Mouse (Mus musculus) embryo, embryonic 9.5 days (tissue): Measurements from ENCODE around the gene Acp5.
A peak's percentile ranks its signal among the peaks of the same experiment; 100 is the strongest.
"Not testable (repeated sequence)": the region's sequence is repeated elsewhere in the genome, so short reads cannot be mapped to it uniquely, and the experiment has no call there.

Source experiments
- DNase-seq: peaks from one replicate; pipeline ENCODE4 v3.0.0-alpha.2; 2017; ENCODE audit errors: extremely low spot score

The Acp5 gene

GRCm38 (mm10) chr9:22135644-22136390, at the start of gene Acp5:
TSS of gene Acp5 (minus strand) at chr9:22135711.
- no peak for DNase-seq

GRCm38 (mm10) chr9:22172318-22172717, 36.8 kb upstream of the Acp5 start:
- DNase-seq, result no peak

- no peak for DNase-seq
Observed at GRCm38 (mm10) chr9:22169327-22169726, 33.8 kb upstream of the Acp5 start.

GRCm38 (mm10) chr9:22167751-22168150, 32.2 kb upstream of the Acp5 start:
- no peak for DNase-seq

- DNase-seq, result no peak
Observed at GRCm38 (mm10) chr9:22166686-22167085, 31.2 kb upstream of the Acp5 start.

- no peak for DNase-seq
Observed at GRCm38 (mm10) chr9:22165964-22166363, 30.5 kb upstream of the Acp5 start.

GRCm38 (mm10) chr9:22164711-22165668, 29.5 kb upstream of the Acp5 start:
- DNase-seq, result peak; percentile 63

GRCm38 (mm10) chr9:22162912-22163311, 27.4 kb upstream of the Acp5 start:
- DNase-seq, result no peak

GRCm38 (mm10) chr9:22162305-22162704, 26.8 kb upstream of the Acp5 start:
- DNase-seq, result no peak

- DNase-seq, result no peak
Observed at GRCm38 (mm10) chr9:22161299-22161698, 25.8 kb upstream of the Acp5 start.

- DNase-seq, result no peak
Observed at GRCm38 (mm10) chr9:22157516-22158265, 22.2 kb upstream of the Acp5 start.

- peak; percentile 99 for DNase-seq
Observed at GRCm38 (mm10) chr9:22156497-22157245, 21.2 kb upstream of the Acp5 start, which contains the start of gene Pigyl. TSS of gene Pigyl (plus strand) at chr9:22156846.

- DNase-seq, result peak; percentile 71
Observed at GRCm38 (mm10) chr9:22155614-22156013, 20.1 kb upstream of the Acp5 start.

- DNase-seq, result no peak
Observed at GRCm38 (mm10) chr9:22153810-22154209, 18.3 kb upstream of the Acp5 start.

GRCm38 (mm10) chr9:22150946-22151345, 15.4 kb upstream of the Acp5 start:
- no peak for DNase-seq

- DNase-seq, result not testable (repeated sequence)
Observed at GRCm38 (mm10) chr9:22150249-22150693, 14.8 kb upstream of the Acp5 start.

GRCm38 (mm10) chr9:22149426-22150248, 14.1 kb upstream of the Acp5 start:
- no peak for DNase-seq

- DNase-seq, result no peak
Observed at GRCm38 (mm10) chr9:22144304-22144965, 8.9 kb upstream of the Acp5 start.
